Mouse (Mus musculus) liver, embryonic 14.5 days (tissue): ENCODE measurements around the gene Rnf121.

ENCODE experiments used
- CTCF ChIP-seq: IDR thresholded peaks from 2 replicates; pipeline ENCODE4 v1.5.1; 2016; ENCODE audit warnings: antibody characterized with exemption, low read depth, control low read depth
- EP300 ChIP-seq: IDR thresholded peaks from 2 replicates; pipeline ENCODE4 v1.6.1; 2016; ENCODE audit warnings: antibody characterized with exemption, low read depth

DNA sequence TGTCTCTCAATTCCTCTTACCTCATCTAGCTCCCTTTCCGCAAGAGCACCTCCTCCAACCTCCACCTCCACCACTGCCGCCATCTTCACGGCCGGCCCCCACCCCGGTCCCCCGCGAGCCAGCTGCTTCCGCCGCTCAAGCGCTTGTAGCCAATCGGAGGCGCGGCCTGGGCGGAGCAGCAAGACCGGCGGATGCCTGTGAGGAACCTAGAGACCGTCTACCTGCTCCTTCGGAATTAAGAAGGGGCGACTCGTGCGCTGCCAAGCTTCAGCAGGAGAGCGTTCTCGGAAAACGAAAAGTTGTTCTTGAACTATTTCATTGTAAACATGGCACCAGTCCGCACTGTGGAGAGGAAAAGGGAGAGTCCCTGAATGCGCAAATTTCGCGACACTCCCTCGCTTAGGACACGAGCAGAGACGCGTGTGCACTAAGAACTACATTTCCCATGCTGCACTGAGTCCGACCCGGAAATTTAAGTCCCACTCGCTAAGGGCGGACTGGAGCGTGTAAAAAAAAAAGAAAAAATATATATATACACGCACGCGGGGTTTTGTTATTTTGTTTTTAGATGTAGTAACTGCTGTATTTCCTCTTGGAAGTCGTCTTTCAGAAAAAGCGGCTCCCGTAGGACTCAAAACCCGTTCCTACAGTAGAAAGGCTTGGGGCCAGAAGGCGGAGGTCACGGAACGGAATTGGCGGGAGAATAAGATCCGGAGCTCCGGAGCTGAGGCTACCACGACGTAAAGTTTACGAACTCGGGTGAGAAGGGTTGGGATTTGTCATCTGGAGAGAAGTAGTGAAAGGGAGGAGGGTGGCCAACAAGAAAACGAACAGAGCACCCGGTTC, at the start of gene Rnf121, which contains the start of the genes Xndc1 and Xntrpc:
- TF ChIP-seq CTCF = no peak
- TF ChIP-seq EP300 = no peak
